Mouse (Mus musculus) myocyte (in vitro differentiated cells): ENCODE results near the gene Aebp2. TPM values are rescaled to one million over a fixed set of nuclear protein-coding genes. Genes with fewer than 3 reads are reported as not detected.

ENCODE experiments used
- H3K27me3 ChIP-seq: one replicate; pipeline ENCODE4 v1.6.1; 2011; ENCODE audit not compliant: control insufficient read depth, insufficient read depth, insufficient read length
- H3K36me3 ChIP-seq: one replicate; pipeline ENCODE4 v1.6.1; 2011; ENCODE audit not compliant: control insufficient read depth, insufficient read depth
- H3K4me2 ChIP-seq: one replicate; pipeline ENCODE4 v1.6.1; 2011; ENCODE audit warnings: low read depth, control low read depth
- H3K4me3 ChIP-seq: one replicate; pipeline ENCODE4 v1.5.1; 2011; ENCODE audit warnings: mild to moderate bottlenecking, control low read depth, moderate library complexity
- H3K79me2 ChIP-seq: one replicate; pipeline ENCODE4 v1.6.1; 2011; ENCODE audit not compliant: control insufficient read depth, insufficient read depth
- H3ac ChIP-seq: one replicate; pipeline ENCODE4 v1.6.1; 2011; ENCODE audit not compliant: control insufficient read depth, insufficient read length
- CEBPB ChIP-seq: IDR thresholded peaks from 2 replicates; pipeline ENCODE4 v1.6.1; 2011; ENCODE audit warnings: mild to moderate bottlenecking, moderate library complexity; ENCODE audit not compliant: poor library complexity, insufficient read depth, severe bottlenecking
- E2F4 ChIP-seq: IDR thresholded peaks from one replicate; pipeline ENCODE4 v1.6.1; 2011; ENCODE audit warnings: mild to moderate bottlenecking, control low read depth, moderate library complexity; ENCODE audit not compliant: insufficient read depth
- MAX ChIP-seq: IDR thresholded peaks from one replicate; pipeline ENCODE4 v1.6.1; 2011; ENCODE audit warnings: low read depth, mild to moderate bottlenecking, control low read depth
- MYOD1 ChIP-seq, 3 experiments: IDR thresholded peaks; one replicate each; pipeline ENCODE4 v1.6.1; 2011; ENCODE audit warnings: control low read depth in 2 of 3, low read depth in 2 of 3, mild to moderate bottlenecking in 2 of 3, moderate library complexity in 1 of 3; ENCODE audit not compliant: insufficient read length in 2 of 3, control insufficient read depth in 1 of 3
- MYOG ChIP-seq, 3 experiments: IDR thresholded peaks; one replicate each; pipeline ENCODE4 v1.6.1; 2011; ENCODE audit warnings: control low read depth in 2 of 3, low read depth in 2 of 3, mild to moderate bottlenecking in 2 of 3; ENCODE audit not compliant: insufficient read length in 2 of 3, control insufficient read depth in 1 of 3, insufficient read depth in 1 of 3
- POLR2A ChIP-seq: IDR thresholded peaks from one replicate; pipeline ENCODE4 v1.6.1; 2011; ENCODE audit warnings: low read depth, mild to moderate bottlenecking, control low read depth, moderate library complexity; ENCODE audit not compliant: insufficient read length
- POLR2AphosphoS2 ChIP-seq: IDR thresholded peaks from one replicate; pipeline ENCODE4 v1.6.1; 2011; ENCODE audit warnings: low read depth, control low read depth; ENCODE audit not compliant: insufficient read length
- REST ChIP-seq: IDR thresholded peaks from one replicate; pipeline ENCODE4 v1.6.1; 2011; ENCODE audit warnings: mild to moderate bottlenecking, control low read depth, moderate library complexity; ENCODE audit not compliant: insufficient read depth, insufficient read length
- SRF ChIP-seq: IDR thresholded peaks from one replicate; pipeline ENCODE4 v1.6.1; 2011; ENCODE audit warnings: low read depth; ENCODE audit not compliant: control insufficient read depth, insufficient read length
- TCF12 ChIP-seq: IDR thresholded peaks from one replicate; pipeline ENCODE4 v1.6.1; 2011; ENCODE audit warnings: mild to moderate bottlenecking, control low read depth; ENCODE audit not compliant: poor library complexity, insufficient read depth, severe bottlenecking
- TCF3 ChIP-seq: IDR thresholded peaks from one replicate; pipeline ENCODE4 v1.6.1; 2011; ENCODE audit warnings: low read depth, control low read depth; ENCODE audit not compliant: insufficient read length
- USF1 ChIP-seq: IDR thresholded peaks from one replicate; pipeline ENCODE4 v1.6.1; 2011; ENCODE audit warnings: low read depth, mild to moderate bottlenecking, control low read depth, moderate library complexity
- polyA plus RNA-seq: library from polyadenylated mRNA; unstranded; fragments of >200 nt; fragmentation: generic; extraction: Trizol; gene quantifications from one replicate; pipeline ENCODE4 v1.2.1, GENCODE M21; 2012; ENCODE audit warnings: missing spikeins

The Aebp2 gene
- polyA plus RNA-seq, 1 experiment: 18.7 TPM

DNA sequence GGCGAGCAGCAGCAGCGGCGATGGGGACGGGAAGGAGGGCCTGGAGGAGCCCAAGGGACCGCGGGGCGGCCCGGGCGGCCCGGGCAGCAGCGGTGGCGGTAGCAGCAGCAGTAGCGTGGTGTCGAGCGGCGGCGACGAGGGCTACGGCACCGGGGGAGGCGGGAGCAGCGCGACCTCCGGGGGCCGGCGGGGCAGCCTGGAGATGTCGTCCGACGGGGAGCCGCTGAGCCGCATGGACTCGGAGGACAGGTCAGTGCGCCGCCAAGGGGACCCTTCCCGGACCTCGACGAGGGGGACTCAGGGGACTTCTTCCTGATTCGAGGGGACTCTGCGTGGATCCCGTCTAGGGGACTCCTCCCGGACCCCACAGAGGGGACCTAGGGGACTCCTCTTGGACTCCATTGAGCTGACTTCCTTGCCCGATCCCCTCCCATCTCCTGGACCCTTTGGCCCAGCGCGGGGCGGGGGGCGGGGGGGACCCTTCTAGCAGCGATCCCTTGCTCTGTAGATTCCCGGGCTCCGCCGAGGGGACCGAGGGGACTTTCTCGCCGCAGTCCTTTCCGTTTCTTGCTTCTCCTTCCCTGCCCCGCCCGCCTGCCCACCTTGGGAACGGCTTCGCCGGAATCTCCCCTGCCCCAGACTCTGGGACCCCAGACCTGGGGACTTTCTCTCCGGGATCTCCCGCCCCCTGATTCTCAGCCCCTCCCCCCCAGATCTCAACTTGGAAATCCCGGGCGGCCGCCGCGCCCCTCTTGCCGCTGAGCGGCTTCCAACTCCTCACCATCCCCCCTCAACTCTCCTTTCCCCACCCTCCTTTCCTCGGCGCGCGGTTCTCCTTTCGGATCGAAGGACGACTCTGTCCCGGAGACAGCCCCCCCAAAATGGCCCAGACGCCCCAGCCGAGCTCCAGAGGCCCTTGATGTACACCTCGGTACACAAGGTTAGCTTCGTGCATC, 1.9 kb downstream of the Aebp2 start:
- Histone ChIP-seq H3K79me2 (peaks cover 53% of the 10 kb centered on the region), H3K36me3 (no peaks in the 10 kb centered on the region), H3ac (peak overlapping the region; percentile 99), H3K4me2 (peak overlapping the region; percentile 93), H3K27me3 (no peaks in the 10 kb centered on the region), H3K4me3 (peak overlapping the region; percentile 80)
- TF ChIP-seq MYOG (IDR thresholded peaks at IDR 0.05; ENCODE audit: control insufficient read depth in 1 of 3, insufficient read depth in 1 of 3, insufficient read length in 2 of 3, low read depth in 2 of 3): no peak
- no peak for TF ChIP-seq REST
- no peak for TF ChIP-seq SRF
- TF ChIP-seq POLR2AphosphoS2: no peak
- TF ChIP-seq MAX: no peak
- TF ChIP-seq USF1: no peak
- TF ChIP-seq TCF3: no peak
- no peak for TF ChIP-seq CEBPB
- TF ChIP-seq MYOD1 (IDR thresholded peaks at IDR 0.05; ENCODE audit: control insufficient read depth in 1 of 3, insufficient read length in 2 of 3, low read depth in 2 of 3): no peak
- TF ChIP-seq TCF12: no peak
- TF ChIP-seq E2F4: no peak
- TF ChIP-seq POLR2A: no peak

DNA sequence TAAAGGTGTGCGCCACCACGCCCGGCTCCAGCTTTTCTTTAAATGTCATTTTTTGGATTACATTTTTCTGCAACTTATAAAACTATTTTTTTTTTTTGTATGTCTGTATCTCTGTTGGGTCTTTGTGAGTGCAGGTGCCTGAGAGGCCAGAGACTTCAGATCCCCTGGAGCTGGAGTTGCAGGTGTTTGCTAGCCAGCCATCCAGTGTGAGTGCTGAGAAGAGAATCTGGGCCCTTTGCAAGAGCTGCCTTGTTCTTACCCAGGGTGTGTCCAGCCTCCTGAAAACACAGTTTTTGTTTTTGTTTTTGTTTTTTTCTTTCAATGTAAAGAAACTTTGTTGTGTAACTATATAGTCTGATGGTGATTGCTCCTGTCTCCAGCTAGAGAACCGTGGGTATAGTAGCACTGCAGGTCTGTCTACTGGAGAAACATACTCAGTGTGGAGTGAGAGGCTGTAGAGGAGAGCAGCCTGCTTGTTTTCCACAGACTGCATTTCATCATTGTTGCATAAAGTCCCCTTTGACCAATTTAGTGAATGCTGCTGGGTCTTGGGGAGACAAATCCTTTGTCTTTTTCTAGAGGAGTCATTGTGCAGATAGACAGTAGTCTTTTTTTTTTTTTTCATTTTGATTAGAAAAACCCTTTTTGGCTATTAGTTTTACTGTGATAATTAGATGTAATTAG, 6.9 kb downstream of the Aebp2 start:
- H3K36me3 ChIP-seq: peaks cover 8% of the 10 kb centered on the region
- no peak overlapping the region for H3K4me3 ChIP-seq
- TF ChIP-seq TCF3 (no peak), SRF (no peak), MYOD1 (IDR thresholded peaks at IDR 0.05; ENCODE audit: control insufficient read depth in 1 of 3, insufficient read length in 2 of 3, low read depth in 2 of 3) (no peak), MYOG (IDR thresholded peaks at IDR 0.05; ENCODE audit: control insufficient read depth in 1 of 3, insufficient read depth in 1 of 3, insufficient read length in 2 of 3, low read depth in 2 of 3) (no peak), TCF12 (no peak), CEBPB (no peak), E2F4 (no peak), POLR2A (no peak), POLR2AphosphoS2 (no peak), MAX (no peak), REST (no peak), USF1 (no peak)
- no peak overlapping the region for H3K4me2 ChIP-seq
- peaks cover 100% of the 10 kb centered on the region for H3K79me2 ChIP-seq
- no peaks in the 10 kb centered on the region for H3K27me3 ChIP-seq
- H3ac ChIP-seq: no peak overlapping the region

DNA sequence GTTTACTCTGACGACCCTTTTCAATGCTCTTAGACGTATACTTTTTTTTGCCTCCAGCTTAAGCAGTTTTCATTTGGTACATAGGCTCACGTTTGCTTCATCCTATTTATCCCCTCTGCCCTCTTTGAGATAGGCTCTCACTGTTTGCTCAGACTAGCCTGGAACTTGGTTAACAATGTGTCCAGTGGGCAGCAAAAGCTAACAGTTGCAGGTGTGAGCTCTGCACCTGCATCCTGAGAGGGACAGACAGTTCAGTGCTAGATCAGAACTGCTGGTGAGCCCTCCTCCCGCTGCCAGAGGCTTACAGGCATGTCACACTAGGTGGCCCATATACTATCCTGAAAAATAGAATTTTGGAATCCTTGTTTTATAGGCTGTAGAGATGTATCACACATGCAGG, 7.8 kb downstream of the Aebp2 start:
- TF ChIP-seq TCF12 (no peak), MYOD1 (IDR thresholded peaks at IDR 0.05; ENCODE audit: control insufficient read depth in 1 of 3, insufficient read length in 2 of 3, low read depth in 2 of 3) (no peak), SRF (no peak), CEBPB (no peak), USF1 (no peak), MYOG (IDR thresholded peaks at IDR 0.05; ENCODE audit: control insufficient read depth in 1 of 3, insufficient read depth in 1 of 3, insufficient read length in 2 of 3, low read depth in 2 of 3) (no peak)
- Histone ChIP-seq H3K4me3 (no peak overlapping the region), H3K36me3 (peaks cover 11% of the 10 kb centered on the region), H3K27me3 (no peaks in the 10 kb centered on the region), H3K79me2 (peaks cover 96% of the 10 kb centered on the region), H3K4me2 (no peak overlapping the region), H3ac (no peak overlapping the region)

DNA sequence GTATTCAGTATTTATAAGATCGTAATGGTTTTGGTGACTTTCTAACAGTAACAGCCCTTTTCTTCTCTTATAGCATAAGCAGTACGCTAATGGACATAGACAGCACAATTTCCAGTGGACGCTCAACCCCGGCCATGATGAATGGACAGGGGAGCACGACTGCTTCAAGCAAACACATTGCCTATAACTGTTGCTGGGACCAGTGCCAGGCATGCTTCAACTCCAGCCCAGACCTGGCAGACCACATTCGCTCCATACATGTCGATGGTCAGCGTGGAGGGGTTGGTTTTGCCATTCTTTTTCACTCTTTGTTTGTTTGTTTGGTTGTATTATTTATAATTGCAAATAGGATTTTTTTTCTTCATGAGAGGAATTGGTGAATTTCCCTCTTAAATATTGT, 11.2 kb downstream of the Aebp2 start:
- H3K4me3 ChIP-seq: no peak overlapping the region
- no peaks in the 10 kb centered on the region for H3K27me3 ChIP-seq
- no peak overlapping the region for H3K4me2 ChIP-seq
- no peak overlapping the region for H3ac ChIP-seq
- peaks cover 27% of the 10 kb centered on the region for H3K36me3 ChIP-seq
- peaks cover 84% of the 10 kb centered on the region for H3K79me2 ChIP-seq
- TF ChIP-seq REST (no peak), POLR2A (no peak), TCF12 (no peak), TCF3 (no peak), SRF (no peak), MYOD1 (IDR thresholded peaks at IDR 0.05; ENCODE audit: control insufficient read depth in 1 of 3, insufficient read length in 2 of 3, low read depth in 2 of 3) (no peak), CEBPB (no peak), E2F4 (no peak), USF1 (no peak), MYOG (IDR thresholded peaks at IDR 0.05; ENCODE audit: control insufficient read depth in 1 of 3, insufficient read depth in 1 of 3, insufficient read length in 2 of 3, low read depth in 2 of 3) (no peak), POLR2AphosphoS2 (no peak), MAX (no peak)
